Mouse (Mus musculus) T-cell, adult 2 months (primary cell): ENCODE data around the gene Tmem120a.

ENCODE experiments used
- DNase-seq: peaks from one replicate; pipeline ENCODE4 v3.0.0; 2022; ENCODE audit warnings: low spot score

Tmem120a gene

DNA sequence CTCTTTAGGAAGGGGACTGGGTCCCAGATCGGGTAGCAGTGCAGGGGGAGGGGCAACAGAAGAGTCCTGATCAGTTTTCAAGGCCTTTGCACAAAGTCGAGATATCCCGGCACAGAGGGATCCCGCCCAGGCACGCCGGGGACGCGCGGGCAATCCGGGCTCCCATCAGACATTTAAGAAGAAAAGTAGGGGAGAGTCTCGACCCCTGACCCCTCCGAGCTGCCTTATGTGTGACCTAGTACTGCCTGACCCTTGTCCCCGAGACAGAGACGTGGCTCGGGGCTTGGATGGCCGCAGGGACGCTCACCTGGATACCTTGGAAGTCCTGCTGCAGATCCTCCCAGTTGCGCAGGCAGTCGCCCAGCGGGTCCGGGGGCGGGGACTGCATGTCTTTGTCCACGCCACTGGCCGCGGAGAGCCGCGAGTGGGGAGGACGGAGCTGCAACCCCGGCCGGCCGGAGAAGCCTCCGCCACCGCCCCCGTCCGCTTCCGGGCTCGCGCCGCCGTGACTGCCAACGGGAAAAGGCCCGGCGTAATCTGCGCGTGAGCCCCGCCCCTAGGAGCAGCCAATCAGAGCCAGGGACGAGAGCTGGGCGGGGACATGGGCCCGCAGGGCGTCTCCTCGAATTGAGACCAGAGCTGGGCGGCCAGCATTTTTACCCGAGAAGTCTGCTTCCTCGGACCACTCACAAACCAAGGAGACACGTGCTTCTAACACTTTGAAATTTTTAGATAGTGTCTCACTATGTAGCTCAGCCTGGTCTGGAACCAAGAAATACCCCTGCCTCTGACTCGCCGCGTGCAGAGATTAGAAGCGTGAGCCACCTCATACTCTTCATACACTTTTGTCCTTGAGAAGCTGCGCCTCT lies at the start of gene Tmem120a:
TSS of gene Tmem120a (minus strand) at position 708 of the 869 bp plus-strand sequence.
- DNase-seq, result peak; percentile 88

DNA sequence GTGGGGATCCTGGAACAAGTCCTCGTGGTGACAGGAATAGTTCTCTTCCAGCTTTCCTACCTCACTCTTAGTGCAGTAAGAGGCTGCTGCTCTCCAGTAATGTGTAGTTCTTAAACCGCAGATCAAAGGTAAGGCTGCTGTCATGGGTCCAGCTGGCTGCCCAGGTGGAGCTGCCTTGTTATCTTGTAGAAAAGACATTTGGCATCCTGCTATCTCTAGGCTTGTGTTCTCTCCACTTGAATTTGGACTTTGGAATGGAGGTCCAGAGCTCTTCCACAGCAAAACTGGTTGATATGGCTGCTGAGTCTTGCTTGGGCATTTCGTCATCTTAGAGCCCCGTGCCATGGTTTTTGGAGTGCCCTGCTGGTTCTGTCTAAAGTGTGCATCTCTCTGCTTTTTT lies 38.7 kb upstream of the Tmem120a start:
- DNase-seq, result no peak

DNA sequence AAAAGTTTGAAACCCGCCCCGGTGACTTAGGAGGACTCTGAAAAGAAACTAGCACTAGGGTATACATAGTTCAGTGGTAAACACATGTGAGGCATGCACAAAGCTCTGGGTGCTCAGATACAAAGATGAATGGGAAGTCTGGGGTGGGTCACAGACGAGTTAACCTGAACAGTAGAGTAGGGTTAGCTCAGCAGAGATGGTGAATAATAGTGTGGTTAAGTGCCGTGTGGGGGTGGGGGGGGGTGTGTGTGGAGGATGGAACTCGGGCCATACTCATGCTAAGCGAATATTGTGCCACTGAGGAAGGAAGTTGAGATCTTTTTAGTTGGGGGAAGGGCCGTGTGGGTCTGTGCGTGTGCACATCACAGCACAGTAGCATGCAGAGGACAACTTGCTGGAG lies 36.1 kb upstream of the Tmem120a start:
- no peak for DNase-seq

DNA sequence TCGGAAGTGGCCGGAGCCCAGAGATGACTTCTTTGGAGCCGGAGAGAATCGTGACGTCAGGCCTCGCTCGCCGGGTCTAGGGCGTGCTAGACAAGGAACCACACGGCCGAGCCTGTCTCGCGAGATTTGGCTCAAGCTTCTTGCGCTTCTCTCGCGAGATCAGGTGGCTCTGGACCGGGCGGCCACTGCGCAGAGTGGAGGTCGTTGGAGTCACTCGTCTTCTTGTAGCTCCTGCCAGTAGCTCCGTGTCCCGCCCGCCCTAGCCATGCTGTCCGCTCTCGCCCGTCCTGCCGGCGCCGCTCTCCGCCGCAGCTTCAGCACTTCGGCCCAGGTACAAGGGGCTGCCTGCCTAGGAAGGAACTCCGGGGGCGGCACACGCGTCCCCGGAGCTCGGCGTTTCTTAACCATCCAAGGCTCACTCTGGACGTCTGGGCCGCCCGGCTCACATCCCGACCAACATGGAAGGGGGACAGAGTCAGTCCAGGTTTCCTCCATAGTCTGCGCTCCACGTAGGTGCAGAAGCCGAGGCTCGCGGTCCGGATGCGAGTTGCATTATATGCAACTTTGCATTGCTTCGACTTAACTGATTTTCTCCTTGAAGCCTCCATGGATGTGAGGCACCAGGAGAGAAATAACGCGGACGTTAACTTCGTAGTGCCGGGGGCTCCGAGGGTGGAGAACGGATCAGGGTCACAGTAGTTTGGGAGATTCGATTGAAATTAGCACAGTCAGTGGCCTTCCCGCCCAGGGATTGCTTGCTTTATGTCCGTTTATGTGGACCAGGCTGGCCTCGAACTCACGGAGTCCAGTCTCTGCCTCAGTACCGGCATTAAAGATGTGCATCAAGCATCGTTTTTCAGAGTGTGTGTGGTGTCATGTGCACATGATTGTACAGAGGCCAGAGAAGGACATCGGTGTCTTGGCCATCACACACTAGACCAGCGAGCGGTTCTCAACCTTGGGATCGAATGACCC lies 34.5 kb upstream of the Tmem120a start, which contains the start of gene Mdh2:
TSS of gene Mdh2 (plus strand) at position 10 of the 975 bp plus-strand sequence.
- peak; percentile 99 for DNase-seq

DNA sequence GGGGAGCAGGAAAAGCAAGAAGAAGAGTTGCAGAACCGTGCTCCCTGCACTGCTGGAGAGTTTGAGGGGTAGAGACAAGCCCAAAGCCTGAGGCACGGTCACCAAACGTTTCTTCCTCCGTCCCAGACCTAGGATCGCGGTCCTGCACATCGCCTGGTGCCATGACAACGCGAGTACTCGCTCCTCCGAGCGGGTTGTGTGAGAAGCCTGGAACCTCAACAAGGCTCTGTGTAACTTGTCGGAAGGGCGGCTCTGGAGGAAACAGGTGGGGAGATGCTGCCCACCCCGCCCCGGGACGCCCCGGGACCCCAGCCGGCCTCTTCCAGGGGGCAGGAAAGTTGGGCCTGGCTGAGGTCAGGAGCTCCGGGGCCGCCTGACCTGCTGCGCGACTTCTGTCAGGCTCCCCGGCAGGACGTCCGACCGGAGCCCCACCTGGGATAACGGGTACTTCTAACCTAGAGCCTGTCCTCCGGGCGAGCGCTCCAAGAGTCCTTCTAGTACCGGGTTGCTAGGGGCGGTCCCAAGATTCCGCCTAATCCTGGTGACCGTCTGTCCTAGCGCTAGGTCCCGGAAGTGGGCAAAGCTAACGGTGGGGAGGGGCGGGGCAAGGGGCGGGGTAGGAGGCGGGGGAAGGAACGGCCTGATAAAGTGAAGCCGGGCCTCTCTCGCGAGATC lies 33.7 kb upstream of the Tmem120a start, which contains the start of gene Styxl1:
TSS of gene Styxl1 (minus strand) at position 590 of the 675 bp plus-strand sequence.
- DNase-seq, result no peak

DNA sequence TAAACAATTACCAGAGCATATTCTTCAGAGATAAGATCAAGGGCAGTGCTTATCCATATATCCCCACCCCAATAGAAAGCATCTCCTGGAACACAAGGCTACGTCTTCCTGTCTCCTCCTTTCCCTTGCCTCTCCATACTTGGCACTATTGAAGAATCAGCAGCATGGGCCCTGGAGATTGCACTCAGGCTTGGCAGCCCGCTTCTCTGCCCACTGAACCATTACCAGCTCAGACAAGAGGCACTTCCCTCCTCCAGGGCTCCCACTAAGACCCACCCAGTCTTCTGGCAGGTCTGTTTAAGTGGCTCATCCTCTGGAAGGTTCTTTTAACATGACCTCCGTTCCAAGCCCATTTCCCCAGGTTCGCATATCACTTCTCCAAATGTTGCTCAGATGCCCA lies 32.3 kb upstream of the Tmem120a start:
- DNase-seq, result no peak

DNA sequence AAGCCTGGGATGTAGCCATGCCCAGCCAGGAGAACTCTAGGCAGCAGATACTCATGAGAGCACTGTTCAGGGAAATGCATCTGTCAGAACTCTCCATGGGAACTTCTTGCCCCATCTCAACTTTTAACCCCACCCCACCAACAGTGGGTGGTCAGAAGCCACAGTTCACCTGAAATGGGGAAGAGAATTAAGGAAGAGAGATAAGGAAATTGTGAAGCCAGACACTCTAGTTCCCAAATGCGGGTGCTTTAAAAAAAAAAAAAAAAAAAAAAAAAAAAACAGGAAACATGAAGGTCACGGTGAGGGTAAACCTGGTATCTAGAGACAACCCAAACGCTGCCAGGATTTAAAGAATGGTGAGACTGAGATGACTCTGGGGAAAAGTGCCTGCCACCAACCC lies 28.3 kb upstream of the Tmem120a start:
- no peak for DNase-seq

DNA sequence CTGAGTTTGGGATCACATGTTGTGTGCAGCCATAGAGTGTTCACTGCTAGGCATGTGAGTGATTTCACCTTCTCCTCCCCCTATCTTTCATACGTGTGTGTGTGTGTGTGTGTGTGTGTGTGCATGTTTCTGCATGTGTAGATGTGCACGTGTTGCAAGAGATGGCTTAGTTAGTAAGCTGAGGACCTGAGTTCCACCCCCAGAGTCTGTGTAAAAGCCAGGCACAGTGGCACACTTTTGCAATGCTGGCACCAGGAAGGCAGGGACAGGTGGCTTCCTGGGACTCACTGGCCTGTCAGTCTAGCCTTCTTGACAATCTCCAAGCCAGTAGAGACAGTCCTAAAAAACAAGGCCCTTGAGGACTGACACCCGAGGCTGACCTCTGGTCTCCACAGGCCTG lies 20.7 kb upstream of the Tmem120a start:
- no peak for DNase-seq

DNA sequence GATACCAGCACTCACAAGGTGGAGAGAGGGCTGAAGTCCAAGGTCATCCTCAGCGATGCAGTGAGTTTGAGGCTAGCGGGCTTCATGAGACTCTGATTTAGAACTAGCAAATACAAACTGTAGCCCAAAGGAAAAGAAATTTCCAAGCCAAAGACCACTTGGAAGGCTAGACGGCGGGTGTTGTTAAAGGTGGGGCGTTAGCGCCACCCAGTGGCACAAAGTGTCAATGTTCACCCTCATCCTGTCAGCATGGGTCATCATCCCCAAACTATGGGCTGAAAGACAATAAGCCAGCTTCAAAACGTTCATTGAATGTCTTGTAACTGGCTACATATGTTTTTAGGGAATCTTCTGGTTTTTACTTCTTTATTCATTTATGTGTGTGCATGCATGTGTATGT lies 19.3 kb upstream of the Tmem120a start:
- DNase-seq, result peak; percentile 65

DNA sequence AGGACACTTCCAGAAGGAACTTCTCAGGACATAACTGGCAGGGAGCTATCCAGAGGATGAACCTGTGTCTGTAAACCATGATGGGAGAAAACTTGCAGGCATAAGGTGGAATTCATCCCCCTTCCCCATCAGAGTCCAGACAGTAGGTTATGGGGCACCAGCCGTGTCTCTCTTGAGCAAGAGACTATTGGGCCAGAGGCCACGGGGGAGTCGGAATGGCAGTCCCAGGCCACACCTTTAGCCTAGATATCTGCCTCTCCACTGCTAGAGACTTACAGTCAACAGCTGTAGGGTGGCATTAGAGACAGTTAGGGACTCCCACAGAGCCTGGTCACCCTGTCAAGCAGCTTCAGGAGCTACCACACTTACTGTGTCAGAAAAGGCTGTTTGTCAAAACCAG lies 17.6 kb upstream of the Tmem120a start:
- no peak for DNase-seq

DNA sequence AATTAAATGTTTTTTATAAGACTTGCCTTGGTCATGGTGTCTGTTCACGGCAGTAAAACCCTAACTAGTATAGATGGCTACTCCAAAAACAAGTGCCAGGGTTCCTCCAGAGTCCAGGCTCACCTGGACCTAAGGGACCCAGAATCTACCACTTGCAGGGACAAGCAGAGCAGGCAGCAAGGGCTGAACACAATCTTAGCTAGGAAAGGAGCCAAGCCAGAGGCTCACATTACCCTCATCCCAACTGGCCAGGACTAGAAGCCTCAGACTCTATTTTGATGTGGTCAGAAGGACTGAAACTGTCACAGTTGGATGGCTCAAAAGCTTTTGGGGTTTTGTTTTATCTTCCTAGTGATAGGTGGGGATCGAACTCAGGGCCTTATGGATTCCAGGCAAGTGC lies 7.3 kb upstream of the Tmem120a start:
- no peak for DNase-seq

DNA sequence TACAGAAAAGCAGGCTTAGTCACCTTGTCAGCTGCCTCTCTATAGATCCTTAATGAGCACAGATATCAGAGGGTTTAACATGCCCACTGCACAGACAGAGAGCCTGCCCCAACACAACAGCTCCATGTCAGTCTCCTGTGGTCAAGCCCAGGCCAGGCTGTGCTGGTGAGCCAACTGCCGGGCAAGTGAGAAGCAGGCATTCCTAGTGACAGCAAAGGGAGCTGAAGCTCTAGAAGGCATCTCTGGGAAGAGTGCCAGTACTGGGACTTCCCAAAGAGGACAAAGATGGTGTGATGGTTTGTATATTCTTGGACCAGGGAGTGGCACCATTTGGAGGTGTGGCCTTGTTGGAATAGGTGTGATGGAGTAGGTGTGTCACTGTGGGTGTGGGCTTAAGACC lies 6.8 kb upstream of the Tmem120a start:
- DNase-seq, result no peak

DNA sequence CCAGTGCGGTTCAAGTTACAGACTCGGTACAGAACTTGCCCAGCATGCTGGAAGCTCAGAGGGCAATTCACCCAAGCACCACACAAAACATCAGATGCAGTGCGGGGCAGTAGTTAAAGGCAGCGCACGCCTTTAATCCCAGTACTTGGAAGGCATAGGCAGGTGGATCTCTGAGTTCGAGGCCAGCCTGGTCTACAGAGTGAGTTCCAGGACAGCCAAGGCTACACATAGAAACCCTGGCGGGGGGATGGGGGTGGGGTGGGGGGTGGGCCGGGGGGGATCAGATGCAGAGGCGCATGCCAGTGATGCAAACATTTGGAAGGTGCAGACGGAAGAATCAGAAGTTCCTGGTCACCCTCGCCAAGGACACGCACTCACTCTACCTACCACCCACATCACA lies 494 bp upstream of the Tmem120a start:
- no peak for DNase-seq

DNA sequence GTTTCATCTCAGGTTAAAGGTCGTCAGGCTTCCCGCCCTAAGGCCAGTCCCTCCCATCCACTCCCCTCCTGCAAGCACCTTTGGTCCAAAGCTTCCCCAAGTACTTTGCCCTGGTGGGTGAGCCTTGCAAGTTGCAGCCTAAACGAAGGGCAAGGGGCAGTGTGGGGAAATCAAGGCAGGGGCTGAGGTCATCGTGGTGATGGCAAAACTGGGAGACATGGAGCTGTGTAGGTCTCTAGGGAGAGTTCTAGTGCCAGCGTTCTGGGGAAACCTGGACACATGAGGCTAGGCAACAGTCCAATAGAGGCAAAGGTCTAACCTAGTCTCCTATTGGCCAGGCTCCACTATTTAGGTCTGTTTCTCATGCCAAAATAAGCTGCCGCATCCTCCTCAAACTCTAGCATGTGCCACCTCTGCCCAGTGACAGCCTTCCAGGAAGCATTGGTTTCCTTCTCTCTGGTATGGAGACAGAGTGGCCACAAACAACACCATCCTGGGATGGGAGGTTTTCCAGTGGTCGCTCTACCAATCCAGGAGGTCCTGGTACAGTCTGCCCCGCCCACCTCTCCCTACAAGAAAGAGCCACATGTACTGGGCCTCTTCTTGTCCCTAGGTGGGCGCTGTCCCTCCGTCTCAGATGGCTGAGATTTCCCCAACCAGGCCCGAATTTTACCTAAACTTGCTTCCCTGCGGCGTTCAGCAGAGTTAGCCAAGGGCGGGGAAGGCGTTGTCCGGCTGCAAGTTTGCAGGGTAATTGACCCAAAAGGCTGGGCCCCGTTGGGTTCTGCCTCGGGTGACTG lies 1.1 kb downstream of the Tmem120a start:
- no peak for DNase-seq

DNA sequence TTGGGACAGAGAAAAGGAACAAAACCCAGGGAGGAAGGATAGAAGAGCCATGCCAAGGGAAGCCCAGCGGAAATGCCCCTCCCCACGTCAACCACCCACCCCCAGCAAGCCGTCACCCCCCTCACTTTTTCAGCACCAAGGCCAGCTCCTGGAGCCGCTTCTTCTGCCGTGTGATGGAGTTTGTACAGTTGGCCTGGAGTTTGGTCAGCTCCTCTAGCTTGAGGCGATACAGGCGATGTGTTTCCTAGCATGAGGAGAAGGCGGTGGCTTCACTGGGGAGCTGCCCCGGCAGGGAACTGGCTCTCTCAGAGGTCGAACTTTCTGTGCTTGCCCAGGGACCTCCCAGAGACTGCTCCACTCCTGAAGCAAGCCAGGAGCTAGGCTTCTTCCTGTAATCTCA lies 2.1 kb downstream of the Tmem120a start:
- no peak for DNase-seq

DNA sequence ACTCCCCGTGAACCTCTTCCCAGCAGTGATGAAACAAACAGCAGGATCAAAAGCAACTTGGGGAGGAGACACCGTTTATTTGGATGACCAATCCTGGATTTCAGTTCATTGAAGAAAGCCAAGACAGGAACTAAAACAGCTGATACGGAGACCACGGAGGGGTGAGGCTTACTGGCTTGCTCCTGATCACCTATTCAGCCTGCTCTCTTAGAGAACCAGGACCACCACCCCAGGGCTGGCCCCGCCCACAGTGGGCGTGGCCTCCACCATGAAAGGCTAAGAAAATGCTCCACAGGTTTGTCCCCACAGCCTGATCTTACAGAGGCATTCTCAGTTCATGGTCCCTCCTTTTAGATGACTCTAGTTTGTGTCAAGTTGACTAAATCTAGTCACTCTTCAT lies 6.0 kb downstream of the Tmem120a start:
- no peak for DNase-seq

DNA sequence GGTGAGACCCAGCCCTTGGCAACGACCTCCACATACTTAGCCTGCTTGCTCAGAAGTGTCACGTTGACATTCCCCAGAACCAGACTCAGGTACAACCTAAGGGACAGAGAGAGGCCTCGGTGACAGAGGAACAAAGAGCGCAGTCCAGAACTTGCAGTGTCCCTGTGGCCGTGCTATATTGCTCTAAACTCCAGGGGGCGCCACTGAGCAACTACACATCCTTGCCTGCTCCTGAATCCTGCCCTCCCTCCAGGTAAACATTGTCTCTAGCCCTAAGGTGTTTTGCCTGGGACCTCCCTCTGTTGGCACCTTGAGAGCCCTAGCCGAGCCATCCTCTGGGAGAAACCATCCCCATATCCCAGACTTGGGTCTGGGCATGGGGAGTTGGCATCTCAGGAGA lies 7.1 kb downstream of the Tmem120a start:
- peak; percentile 26 for DNase-seq

DNA sequence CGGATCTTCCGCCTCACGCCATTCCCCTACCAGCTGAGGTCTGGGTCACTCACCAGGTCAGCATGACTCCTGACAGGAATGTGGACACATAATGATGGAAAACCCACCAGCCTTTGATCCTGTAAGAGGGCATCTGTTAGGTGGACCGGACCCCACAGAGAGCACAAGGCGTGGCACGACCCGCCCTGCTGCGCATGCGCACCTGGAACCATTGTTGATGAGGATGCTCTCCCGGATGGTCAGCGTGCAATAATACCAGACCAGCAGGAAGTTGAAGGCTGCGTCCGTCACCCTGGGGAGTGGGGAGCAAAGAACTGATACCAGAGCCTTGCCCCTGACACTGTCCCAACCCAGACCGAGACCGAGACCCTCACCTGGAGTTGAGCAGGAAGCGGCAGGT lies 7.7 kb downstream of the Tmem120a start:
- DNase-seq, result no peak

DNA sequence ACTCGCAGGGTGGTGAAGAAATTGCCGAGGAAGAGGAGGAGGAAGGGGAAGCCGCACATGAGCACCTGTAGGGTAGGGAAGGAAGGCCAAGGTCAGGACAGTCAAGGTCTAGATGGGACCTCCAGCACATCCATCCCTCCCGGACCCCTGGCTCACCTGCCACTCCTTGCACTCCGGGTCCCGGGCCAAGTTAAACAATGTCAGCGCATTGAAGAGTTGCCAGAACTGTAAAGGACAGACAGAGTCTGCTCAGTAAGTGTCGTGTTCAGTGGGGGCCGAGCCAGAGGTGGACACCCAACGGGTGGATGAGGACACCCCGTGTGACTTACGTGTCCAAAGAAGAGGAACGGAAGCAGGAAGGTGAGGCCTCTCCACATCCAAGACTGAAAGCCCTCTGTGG lies 8.5 kb downstream of the Tmem120a start:
- no peak for DNase-seq

DNA sequence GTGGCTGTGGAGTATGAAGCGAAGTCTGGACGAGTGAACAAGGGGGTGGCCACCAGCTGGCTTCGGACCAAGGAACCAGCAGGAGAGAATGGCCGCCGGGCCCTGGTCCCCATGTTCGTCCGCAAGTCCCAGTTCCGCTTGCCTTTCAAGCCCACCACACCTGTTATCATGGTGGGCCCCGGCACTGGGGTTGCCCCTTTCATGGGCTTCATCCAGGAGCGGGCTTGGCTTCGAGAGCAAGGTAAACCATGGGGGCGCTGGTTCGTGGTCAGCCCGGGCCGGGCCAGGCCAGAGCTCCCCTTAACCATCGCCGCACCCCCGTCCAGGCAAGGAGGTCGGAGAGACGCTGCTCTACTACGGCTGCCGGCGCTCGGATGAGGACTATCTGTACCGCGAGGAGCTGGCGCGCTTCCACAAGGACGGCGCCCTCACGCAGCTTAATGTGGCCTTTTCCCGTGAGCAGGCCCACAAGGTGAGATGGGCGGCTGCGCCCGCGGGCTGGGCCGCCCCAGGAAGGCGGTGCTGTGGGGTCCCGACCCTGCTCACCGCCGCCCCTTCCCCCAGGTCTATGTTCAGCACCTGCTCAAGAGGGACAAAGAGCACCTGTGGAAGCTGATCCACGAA lies 10.1 kb downstream of the Tmem120a start:
- DNase-seq, result no peak

DNA sequence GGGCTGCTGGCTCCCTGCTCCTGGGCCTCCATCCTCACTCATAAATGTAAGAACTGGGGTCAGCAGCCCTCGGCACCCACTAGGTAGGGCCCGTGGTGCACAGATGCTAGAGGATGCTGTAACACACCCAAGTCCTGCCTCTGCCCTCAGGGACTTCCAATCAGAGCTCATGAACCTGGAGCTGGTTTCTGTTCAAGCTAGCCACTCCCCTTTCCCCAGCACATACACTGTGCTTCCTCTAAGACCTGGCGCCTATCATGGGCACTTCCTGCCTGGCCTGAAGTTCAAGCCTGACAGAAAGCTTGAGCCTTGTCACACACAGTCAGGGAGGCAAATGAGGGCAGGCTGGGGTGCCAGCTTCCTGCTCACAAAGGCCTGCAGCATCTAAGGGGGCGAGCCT lies 11.2 kb downstream of the Tmem120a start:
- no peak for DNase-seq
